Mouse (Mus musculus) fat pad, adult 2 months (tissue): ENCODE measurements around the gene Plekha5.
"Not testable (repeated sequence)": the region's sequence is repeated elsewhere in the genome, so short reads cannot be mapped to it uniquely, and the experiment has no call there.

ENCODE experiments used
- DNase-seq: peaks from one replicate; pipeline ENCODE4 v3.0.0-alpha.2; 2011; ENCODE audit warnings: low read depth, low spot score; ENCODE audit errors: extremely low read depth

Gene Plekha5

GRCm38 (mm10) chr6:140567897-140568296, 144.0 kb downstream of the Plekha5 start:
- DNase-seq = no peak

- no peak for DNase-seq
Measured at GRCm38 (mm10) chr6:140570152-140570551, 146.3 kb downstream of the Plekha5 start.

GRCm38 (mm10) chr6:140574943-140575342, 151.1 kb downstream of the Plekha5 start:
- DNase-seq = no peak

- no peak for DNase-seq
Measured at GRCm38 (mm10) chr6:140576133-140576532, 152.3 kb downstream of the Plekha5 start.

- DNase-seq = no peak
Measured at GRCm38 (mm10) chr6:140576961-140577821, 153.3 kb downstream of the Plekha5 start.

- no peak for DNase-seq
Measured at GRCm38 (mm10) chr6:140577822-140578170, 153.9 kb downstream of the Plekha5 start.

GRCm38 (mm10) chr6:140578985-140579384, 155.1 kb downstream of the Plekha5 start:
- DNase-seq = not testable (repeated sequence)

GRCm38 (mm10) chr6:140580170-140580569, 156.3 kb downstream of the Plekha5 start:
- no peak for DNase-seq

GRCm38 (mm10) chr6:140586714-140587259, 162.9 kb downstream of the Plekha5 start:
- no peak for DNase-seq

GRCm38 (mm10) chr6:140591331-140591730, 167.5 kb downstream of the Plekha5 start:
- DNase-seq = no peak

- DNase-seq = no peak
Measured at GRCm38 (mm10) chr6:140592713-140593112, 168.9 kb downstream of the Plekha5 start.

- no peak for DNase-seq
Measured at GRCm38 (mm10) chr6:140593420-140594170, 169.7 kb downstream of the Plekha5 start.

GRCm38 (mm10) chr6:140595551-140595950, 171.7 kb downstream of the Plekha5 start:
- DNase-seq = not testable (repeated sequence)

GRCm38 (mm10) chr6:140597381-140598329, 173.8 kb downstream of the Plekha5 start:
- no peak for DNase-seq

GRCm38 (mm10) chr6:140598516-140598915, 174.7 kb downstream of the Plekha5 start:
- DNase-seq = no peak

GRCm38 (mm10) chr6:140599337-140599736, 175.5 kb downstream of the Plekha5 start:
- DNase-seq = no peak

GRCm38 (mm10) chr6:140600671-140601070, 176.8 kb downstream of the Plekha5 start:
- DNase-seq = not testable (repeated sequence)

GRCm38 (mm10) chr6:140601175-140601574, 177.3 kb downstream of the Plekha5 start:
- no peak for DNase-seq

- no peak for DNase-seq
Measured at GRCm38 (mm10) chr6:140603228-140603944, 179.5 kb downstream of the Plekha5 start.

GRCm38 (mm10) chr6:140605173-140605572, 181.3 kb downstream of the Plekha5 start:
- not testable (repeated sequence) for DNase-seq
